Mouse (Mus musculus) liver, adult 2 months (tissue): ENCODE measurements around the gene Keg1.

Source experiments
- CTCF ChIP-seq: fragments of 200-500 bp; IDR thresholded peaks from 2 replicates; pipeline ENCODE4 v1.5.1; 2011; ENCODE audit warnings: low read depth, low read length, control low read depth
- POLR2A ChIP-seq: fragments of 200-500 bp; IDR thresholded peaks from 2 replicates; pipeline ENCODE4 v1.6.1; 2011; ENCODE audit warnings: low read length, control low read depth; ENCODE audit not compliant: insufficient read depth; ENCODE audit errors: extremely low read depth

DNA sequence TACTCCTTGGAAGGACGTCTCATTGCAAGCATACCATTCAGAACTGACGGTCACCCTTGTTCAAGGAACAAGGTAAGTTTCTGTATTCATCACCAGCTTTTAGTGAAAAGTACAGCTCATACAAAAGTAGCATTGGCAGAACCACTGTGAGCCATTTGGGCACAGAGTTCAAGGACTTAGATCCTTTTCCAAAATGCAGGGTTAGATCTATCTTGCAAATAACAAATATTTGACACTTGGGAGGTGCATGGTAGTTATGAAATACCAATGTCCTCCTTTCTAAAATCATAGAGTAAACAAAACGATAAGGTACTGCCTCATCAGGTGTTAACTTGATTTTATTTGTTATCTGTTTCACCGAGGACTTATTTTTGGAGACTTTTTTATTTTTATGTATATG, 24.5 kb upstream of the Keg1 start:
- TF ChIP-seq CTCF (no peak), POLR2A (no peak)
